10 mouse cellular contexts compared by ENCODE assay signal in the genomic region with DNA sequence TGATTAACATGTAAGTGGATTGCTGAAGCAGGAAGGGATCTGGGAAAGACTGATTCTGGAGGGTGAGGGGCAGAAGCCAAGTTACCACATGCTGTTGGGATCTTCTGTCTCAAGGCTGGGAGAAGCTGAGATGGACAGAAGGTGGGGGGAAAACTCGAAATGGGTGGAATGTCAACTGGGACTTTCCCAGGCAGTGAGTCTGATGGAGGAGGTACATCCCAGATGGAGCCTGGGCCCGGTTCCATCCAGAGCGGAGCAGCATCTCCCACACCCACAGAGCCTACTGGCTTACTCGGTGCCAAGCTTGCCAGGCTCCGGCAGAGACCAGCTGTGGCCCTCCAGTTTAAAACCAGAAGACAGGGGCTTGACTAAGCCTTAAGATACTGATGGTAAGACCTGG. TPM values are rescaled to one million over a fixed set of nuclear protein-coding genes. Genes with fewer than 3 reads are reported as not detected.
DNase-seq lines count a peak whose midpoint lies in the region; ATAC-seq lines count a peak whose summit lies in the region.
"Had no signal": no experiment of that assay in that cellular context is flagged by ENCODE, and none has a peak within 500 bp of the region (broad histone marks: within the 10 kb centered on the region; RNA-seq: fewer than 3 reads in every experiment).

No protein-coding gene starts in this region.

- H3K9ac ChIP-seq in forebrain, embryonic 16.5 days (replicated peaks; ENCODE audit: low read depth, low read length): no peak overlapping the region
- H3K9ac ChIP-seq: liver, embryonic 14.5 days had no signal

- peaks cover 11% of the 10 kb centered on the region for H3K4me1 ChIP-seq in forebrain, embryonic 16.5 days (replicated peaks; ENCODE audit: control insufficient read depth, insufficient read depth, low read length)

- H3K9me3 ChIP-seq in forebrain, embryonic 16.5 days (ENCODE audit: control insufficient read depth, low read length): no peaks in the 10 kb centered on the region

- peaks cover 3% of the 10 kb centered on the region; the same call in 1 of the 2 replicates for H3K36me3 ChIP-seq in forebrain, embryonic 16.5 days (ENCODE audit: control insufficient read depth, insufficient read depth)

- no peaks in the 10 kb centered on the region for H3K27me3 ChIP-seq in forebrain, embryonic 16.5 days (replicated peaks; ENCODE audit: control insufficient read depth, insufficient read depth, low read length)

- ATAC-seq in forebrain, embryonic 16.5 days: peak; percentile 86

- peak overlapping the region; percentile 28; the same call in 1 of the 2 replicates for H3K27ac ChIP-seq in forebrain, embryonic 16.5 days (ENCODE audit: low read length)
- H3K27ac ChIP-seq: liver, embryonic 14.5 days had no signal

- no peak overlapping the region for H3K4me3 ChIP-seq in forebrain, embryonic 16.5 days (replicated peaks; ENCODE audit: low read length)

- no peak overlapping the region for H3K4me2 ChIP-seq in forebrain, embryonic 16.5 days (ENCODE audit: low read length)

- peak; percentile 55 for DNase-seq in kidney, postnatal 10 days
- no peak for DNase-seq in kidney, adult 11 months
- DNase-seq in layer of hippocampus, adult 11-12 months (ENCODE audit: low spot score): peak; percentile 86
- peak; percentile 65 for DNase-seq in lung, postnatal 14 days
- DNase-seq in thymus, postnatal 14 days: no peak
- DNase-seq in retina, postnatal 1 day: no peak
- no peak for DNase-seq in thymus, postnatal 0 days (ENCODE audit: low spot score)

- 50% methylated on average over 5 of the region's 5 CpGs for WGBS in forebrain, embryonic 16.5 days

RNA-seq across cellular contexts. Expression of a gene that starts 33.4 kb away (rescaled TPM):
- not detected in 2 replicates for polyA plus RNA-seq in forebrain, embryonic 16.5 days (2015; fragmentation: Nextera tagmentation; extraction: Ambion mirVana)
- polyA plus RNA-seq in thymus, postnatal 0 days (2015; fragmentation: Nextera tagmentation; extraction: Ambion mirVana): 3.1 and 3.6 TPM in 2 replicates
- polyA plus RNA-seq: stomach, embryonic 14.5 days had no signal

RNA-seq across cellular contexts. Expression of a gene that starts 52.3 kb away (rescaled TPM):
- 17.1 and 18.0 TPM in 2 replicates for polyA plus RNA-seq in forebrain, embryonic 16.5 days (2015; fragmentation: Nextera tagmentation; extraction: Ambion mirVana)
- polyA plus RNA-seq in thymus, postnatal 0 days (2015; fragmentation: Nextera tagmentation; extraction: Ambion mirVana): 2.7 and 3.1 TPM in 2 replicates

RNA-seq across cellular contexts. Expression of a gene that starts 57.8 kb away (rescaled TPM):
- 0.10 and 0.27 TPM in 2 replicates for polyA plus RNA-seq in forebrain, embryonic 16.5 days (2015; fragmentation: Nextera tagmentation; extraction: Ambion mirVana)
- polyA plus RNA-seq in thymus, postnatal 0 days (2015; fragmentation: Nextera tagmentation; extraction: Ambion mirVana): 0.31 and 0.49 TPM in 2 replicates

Comparison
In these comparisons a context has a peak if more than half of its experiments do, and no peak if none do; other contexts are left out.
1. DNase-seq: peak in kidney, postnatal 10 days (single experiment), layer of hippocampus, adult 11-12 months (single experiment) and lung, postnatal 14 days (single experiment); none in kidney, adult 11 months (single experiment), thymus, postnatal 14 days (single experiment), retina, postnatal 1 day (single experiment) and thymus, postnatal 0 days (single experiment).